Mouse (Mus musculus) thymus, postnatal 14 days (tissue): Measurements from ENCODE around the gene Slc10a1.
"Not testable (repeated sequence)": the region's sequence is repeated elsewhere in the genome, so short reads cannot be mapped to it uniquely, and the experiment has no call there.

ENCODE experiments used
- DNase-seq: peaks from one replicate; pipeline ENCODE4 v3.0.0; 2021

The Slc10a1 gene

GRCm38 (mm10) chr12:80966059-80966838 lies 2.3 kb downstream of the Slc10a1 start:
- no peak for DNase-seq

GRCm38 (mm10) chr12:80962566-80962965 lies 5.9 kb downstream of the Slc10a1 start:
- DNase-seq = no peak

GRCm38 (mm10) chr12:80957961-80958360 lies 10.5 kb downstream of the Slc10a1 start:
- DNase-seq = no peak

GRCm38 (mm10) chr12:80956039-80956438 lies 12.5 kb downstream of the Slc10a1 start:
- no peak for DNase-seq

GRCm38 (mm10) chr12:80952526-80952925 lies 16.0 kb downstream of the Slc10a1 start:
- DNase-seq = no peak

GRCm38 (mm10) chr12:80951640-80952219 lies 16.8 kb downstream of the Slc10a1 start:
- DNase-seq = no peak

GRCm38 (mm10) chr12:80949603-80950002 lies 18.9 kb downstream of the Slc10a1 start:
- not testable (repeated sequence) for DNase-seq

- no peak for DNase-seq
Measured at GRCm38 (mm10) chr12:80948202-80948601, 20.3 kb downstream of the Slc10a1 start.

- peak; percentile 97 for DNase-seq
Measured at GRCm38 (mm10) chr12:80945996-80946355, 22.5 kb downstream of the Slc10a1 start.

GRCm38 (mm10) chr12:80945334-80945995 lies 23.0 kb downstream of the Slc10a1 start, which contains the start of gene Srsf5:
Srsf5 (plus strand) TSS chr12:80945504.
- DNase-seq = peak; percentile 99

GRCm38 (mm10) chr12:80944963-80945333 lies 23.6 kb downstream of the Slc10a1 start:
- DNase-seq = not testable (repeated sequence)

- no peak for DNase-seq
Measured at GRCm38 (mm10) chr12:80944204-80944603, 24.3 kb downstream of the Slc10a1 start.

GRCm38 (mm10) chr12:80943395-80943794 lies 25.1 kb downstream of the Slc10a1 start:
- no peak for DNase-seq

- DNase-seq = peak; percentile 66
Measured at GRCm38 (mm10) chr12:80941886-80942285, 26.6 kb downstream of the Slc10a1 start.

GRCm38 (mm10) chr12:80939165-80939564 lies 29.3 kb downstream of the Slc10a1 start:
- no peak for DNase-seq

- peak; percentile 82 for DNase-seq
Measured at GRCm38 (mm10) chr12:80938642-80939041, 29.9 kb downstream of the Slc10a1 start.

- no peak for DNase-seq
Measured at GRCm38 (mm10) chr12:80937331-80938029, 31.0 kb downstream of the Slc10a1 start.

- DNase-seq = no peak
Measured at GRCm38 (mm10) chr12:80936751-80937150, 31.8 kb downstream of the Slc10a1 start.

- DNase-seq = no peak
Measured at GRCm38 (mm10) chr12:80932865-80933264, 35.6 kb downstream of the Slc10a1 start.

- no peak for DNase-seq
Measured at GRCm38 (mm10) chr12:80931402-80932140, 36.9 kb downstream of the Slc10a1 start.

GRCm38 (mm10) chr12:80930141-80930540 lies 38.4 kb downstream of the Slc10a1 start:
- DNase-seq = no peak

GRCm38 (mm10) chr12:80928881-80929280 lies 39.6 kb downstream of the Slc10a1 start:
- no peak for DNase-seq

GRCm38 (mm10) chr12:80927518-80927917 lies 41.0 kb downstream of the Slc10a1 start:
- no peak for DNase-seq
